Mouse (Mus musculus) T-helper 17 cell (primary cell): ENCODE results near the gene Abca9.

Experiments used
- in situ Hi-C, 2 experiments: fragments of 300-600 bp; cut with MboI, MseI; formaldehyde crosslinking; loops; 1 replicate in 1 of 2; 2 replicates in 1 of 2; pipeline ENCODE4 v1.15.1; 2025; ENCODE audit warnings: high pct_unique_total_duplicates in 2 of 2

Gene Abca9

DNA sequence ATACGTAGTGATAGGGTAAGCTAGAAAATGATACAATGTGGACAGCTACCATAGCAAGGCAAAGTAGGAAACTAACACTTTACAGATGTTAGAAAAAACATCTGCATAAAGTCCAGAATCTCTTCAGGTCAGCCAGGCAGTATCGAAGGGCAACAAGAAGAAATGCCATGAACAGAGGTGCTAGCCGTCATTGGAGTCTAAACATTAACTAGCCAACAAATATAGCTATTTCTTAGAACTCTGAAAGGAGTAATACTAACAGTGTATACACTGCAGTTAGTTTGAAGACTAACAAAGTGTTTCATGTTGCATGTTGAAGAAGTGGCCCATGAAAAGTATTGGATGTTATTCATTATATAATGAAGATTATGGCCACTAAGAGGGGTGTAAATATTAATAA is 95.8 kb downstream of the Abca9 start:
- in situ Hi-C loops = no loop called here

DNA sequence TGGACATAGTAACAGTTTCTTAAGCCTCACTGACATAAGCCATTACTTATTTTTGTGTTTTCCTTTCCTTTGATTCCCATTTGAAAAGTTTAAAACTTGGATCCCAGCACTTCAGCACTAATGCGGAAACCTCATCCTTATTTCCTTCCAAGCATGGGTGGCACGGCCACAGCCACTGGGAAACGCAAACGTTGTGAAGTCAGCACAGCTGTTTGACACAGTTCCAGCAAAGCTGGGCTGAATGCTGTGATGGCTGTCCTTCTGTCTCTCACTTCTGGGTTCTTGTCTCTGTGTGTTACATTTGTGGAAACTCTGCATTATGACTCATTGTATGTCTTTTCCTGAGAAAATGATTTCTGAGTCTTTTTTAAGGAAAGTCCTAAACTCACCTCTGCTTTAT is 107.0 kb downstream of the Abca9 start:
- in situ Hi-C loops = no loop called here

DNA sequence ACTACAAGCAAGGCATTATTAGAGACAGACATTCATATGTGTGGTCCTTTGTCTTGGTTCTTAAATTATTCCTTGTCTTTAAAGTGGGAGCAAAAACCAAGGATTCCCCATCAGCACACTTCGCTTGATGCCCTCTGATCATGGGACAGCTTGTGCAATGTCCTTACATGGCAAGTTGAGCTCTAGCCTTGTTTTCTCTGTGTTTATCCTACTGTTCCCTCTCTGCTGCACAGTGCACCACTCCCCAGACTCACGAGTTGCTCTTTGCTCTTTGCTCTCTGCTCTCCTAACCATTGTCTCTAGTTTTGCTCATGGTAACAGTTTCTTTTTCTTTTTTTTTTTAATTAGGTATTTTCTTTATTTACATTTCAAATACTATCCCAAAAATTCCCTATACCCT is 107.9 kb downstream of the Abca9 start:
- in situ Hi-C loops = no loop called here

DNA sequence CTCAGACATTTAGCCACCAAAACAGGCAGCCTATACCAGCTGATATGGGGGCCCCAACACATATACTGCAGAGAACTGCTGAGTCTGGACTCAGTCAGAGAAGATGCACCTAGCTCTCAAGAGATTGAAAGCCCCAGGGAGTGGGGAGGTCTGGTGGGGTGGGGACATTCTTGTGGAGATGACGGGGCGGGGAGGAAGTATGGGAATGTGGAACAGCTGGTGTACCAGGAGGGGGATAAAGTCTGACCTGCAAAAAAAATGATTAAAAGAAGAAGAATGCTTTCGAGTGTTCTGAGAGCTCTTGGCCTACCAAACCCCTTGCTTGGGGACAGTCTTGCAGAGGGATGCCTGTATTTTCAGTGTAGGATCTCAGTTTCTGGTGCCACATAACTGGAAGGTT is 114.3 kb downstream of the Abca9 start:
- in situ Hi-C loops = no loop called here
